Mouse (Mus musculus) mature B cell (primary cell): Measurements from ENCODE around the gene Klhl12.
"Not testable (repeated sequence)": the region's sequence is repeated elsewhere in the genome, so short reads cannot be mapped to it uniquely, and the experiment has no call there.

Experiments used
- in situ Hi-C: fragments of 300-500 bp; cut with MboI; formaldehyde crosslinking; loops from 2 replicates; pipeline ENCODE4 v1.14.3; 2019

The Klhl12 gene

GRCm38 (mm10) chr1:134454904-134455824 lies at the start of gene Klhl12:
TSS of gene Klhl12 (plus strand) at chr1:134455531.
- in situ Hi-C loops: no loop called here

DNA sequence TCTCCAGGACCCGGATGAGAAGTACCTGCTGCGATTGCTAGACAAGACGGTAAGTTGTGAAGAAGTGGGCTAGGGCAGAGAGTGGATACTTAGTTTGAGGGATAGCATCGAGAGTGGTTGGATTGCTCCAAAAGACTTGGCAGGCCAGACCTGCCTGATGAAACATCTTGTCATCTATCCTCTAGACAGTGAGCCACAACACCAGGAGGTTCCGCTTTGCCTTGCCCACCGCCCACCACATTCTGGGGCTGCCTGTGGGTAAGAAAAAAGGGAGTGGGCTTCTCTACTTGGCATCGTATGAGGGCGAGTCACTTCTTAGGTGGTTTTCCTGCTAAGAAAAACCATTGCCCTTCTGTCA lies 48.9 kb upstream of the Klhl12 start:
- in situ Hi-C loops: no loop called here

GRCm38 (mm10) chr1:134408080-134408479 lies 47.3 kb upstream of the Klhl12 start:
- in situ Hi-C loops: no loop called here

DNA sequence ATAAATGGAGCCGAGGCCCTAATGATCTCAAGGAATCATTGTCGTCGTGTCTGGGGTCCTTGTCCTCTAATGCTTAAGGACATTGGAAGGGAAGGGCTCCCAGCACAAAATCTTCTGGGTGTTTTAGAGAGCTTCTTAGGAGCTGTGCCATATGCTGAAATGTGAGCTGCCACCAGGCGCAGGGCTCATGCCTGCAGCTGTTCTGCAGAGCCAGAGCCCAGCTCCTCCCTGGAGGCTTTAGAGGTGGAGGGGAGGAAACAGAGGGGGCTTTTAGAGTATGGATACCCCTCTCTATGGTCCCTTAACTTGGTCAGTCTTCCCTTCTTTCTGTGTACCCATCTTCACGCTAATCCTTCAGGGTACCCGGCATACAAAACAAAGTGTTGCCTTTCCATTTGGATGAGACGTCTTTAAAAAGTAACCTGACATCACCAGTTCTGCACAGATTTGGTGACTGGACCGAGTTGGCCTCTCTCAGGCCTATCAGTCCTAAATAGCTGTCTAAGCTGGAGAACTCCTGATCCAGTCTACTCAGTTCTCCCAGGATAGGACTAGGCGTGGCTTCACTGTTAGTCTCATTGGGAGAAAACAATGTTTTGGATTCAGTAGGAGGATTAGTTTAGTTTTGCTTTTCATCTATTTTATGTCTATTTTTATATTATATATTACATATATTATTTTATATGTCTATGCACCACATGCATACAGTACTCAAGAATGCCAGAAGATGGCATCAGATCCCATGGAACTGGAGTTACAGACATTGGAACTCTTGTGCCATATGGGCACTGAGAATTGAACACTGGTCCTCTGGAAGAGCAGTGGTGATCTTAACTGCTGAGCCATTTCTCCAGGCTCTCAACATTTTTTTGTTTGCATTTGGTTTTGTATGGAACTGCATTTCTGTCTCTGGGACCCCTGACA lies 43.4 kb upstream of the Klhl12 start:
- in situ Hi-C loops: no loop called here

DNA sequence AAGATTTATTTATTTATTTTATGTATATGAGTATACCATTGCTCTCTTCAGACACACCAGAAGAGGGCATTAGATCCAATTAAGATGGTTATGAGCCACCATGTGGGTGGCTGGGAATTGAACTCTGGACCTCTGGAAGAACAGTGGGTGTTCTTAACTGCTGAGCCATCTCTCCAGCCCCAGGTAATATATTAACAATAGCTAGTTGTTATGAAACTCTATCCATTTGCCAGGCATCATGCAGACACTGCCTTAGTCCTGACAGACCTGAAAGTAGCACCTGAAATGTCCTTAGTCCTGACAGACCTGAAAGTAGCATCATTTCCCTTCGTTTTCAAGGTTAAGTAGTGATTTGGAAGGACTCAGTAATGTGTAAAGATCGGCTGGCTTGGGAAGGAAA lies 41.3 kb upstream of the Klhl12 start:
- in situ Hi-C loops: no loop called here

- in situ Hi-C loops: no loop called here
These were observed 40.7 kb upstream of the Klhl12 start for GRCm38 (mm10) chr1:134414501-134415167.

DNA sequence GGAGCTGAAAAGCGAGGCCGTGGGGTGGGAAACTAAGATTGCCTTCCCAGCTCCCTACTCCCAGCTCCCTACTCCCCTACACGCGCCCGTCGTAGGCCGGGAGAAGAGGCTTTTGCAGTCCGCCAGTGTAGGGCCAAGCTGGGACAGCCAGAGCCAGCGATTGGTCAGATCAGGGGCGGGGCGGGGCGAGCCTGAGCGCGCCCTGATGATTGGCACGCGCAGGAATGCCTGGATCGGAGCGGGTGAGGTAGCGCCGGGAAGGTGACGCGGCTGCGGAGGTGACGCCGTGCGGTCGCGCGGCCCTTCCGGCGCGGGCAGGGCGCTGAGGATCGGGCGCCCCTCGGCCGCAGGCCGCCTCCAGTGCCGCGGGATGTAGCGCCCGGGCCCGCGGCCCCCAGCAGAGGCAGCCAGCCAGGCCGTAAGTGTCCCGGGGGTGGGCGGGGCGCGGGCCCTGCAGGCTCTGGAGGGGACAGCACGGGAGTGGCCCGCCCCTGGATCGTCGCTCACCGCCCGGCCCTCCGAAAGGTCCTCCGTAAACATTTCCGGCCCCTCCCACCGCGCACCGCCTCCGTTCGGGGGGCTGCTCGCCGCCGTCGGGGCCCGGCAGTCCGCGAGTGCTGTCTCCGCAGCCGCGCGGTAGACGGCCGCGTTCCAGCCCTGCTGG lies 40.0 kb upstream of the Klhl12 start, which contains the start of gene Adipor1:
TSS of gene Adipor1 (plus strand) at position 211 of the 664 bp plus-strand sequence.
- in situ Hi-C loops: no loop called here

DNA sequence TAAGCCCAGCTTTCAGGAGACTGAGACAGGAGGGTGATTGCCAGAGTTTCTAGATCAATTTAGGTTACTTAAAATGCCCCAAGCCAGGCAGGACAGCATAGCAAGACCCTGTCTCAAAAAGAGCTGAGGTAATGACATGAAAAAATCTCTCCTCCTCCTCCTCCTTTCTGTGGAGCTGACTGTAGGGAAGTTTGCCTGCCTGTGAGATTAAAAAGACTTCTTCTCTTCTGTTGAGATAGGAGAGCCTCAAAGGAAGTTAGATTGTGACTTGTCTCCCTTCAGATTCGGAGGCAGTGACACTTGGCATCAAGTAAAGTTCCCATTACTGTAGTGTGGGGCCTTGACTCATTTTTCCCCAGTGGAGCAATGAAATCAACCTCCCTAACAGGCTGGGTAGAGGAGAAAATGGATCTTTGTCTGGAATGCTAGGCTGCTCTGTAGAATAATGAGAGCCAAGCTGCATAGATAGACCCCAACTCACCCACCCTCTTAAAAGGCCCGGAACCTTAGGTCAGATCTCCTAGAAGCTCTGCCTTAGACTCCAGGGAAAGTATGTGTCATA lies 36.8 kb upstream of the Klhl12 start:
- in situ Hi-C loops: no loop called here

- in situ Hi-C loops: no loop called here
These were observed 36.2 kb upstream of the Klhl12 start for GRCm38 (mm10) chr1:134419176-134419575.

- in situ Hi-C loops: no loop called here
These were observed 35.4 kb upstream of the Klhl12 start for GRCm38 (mm10) chr1:134419751-134420458.

DNA sequence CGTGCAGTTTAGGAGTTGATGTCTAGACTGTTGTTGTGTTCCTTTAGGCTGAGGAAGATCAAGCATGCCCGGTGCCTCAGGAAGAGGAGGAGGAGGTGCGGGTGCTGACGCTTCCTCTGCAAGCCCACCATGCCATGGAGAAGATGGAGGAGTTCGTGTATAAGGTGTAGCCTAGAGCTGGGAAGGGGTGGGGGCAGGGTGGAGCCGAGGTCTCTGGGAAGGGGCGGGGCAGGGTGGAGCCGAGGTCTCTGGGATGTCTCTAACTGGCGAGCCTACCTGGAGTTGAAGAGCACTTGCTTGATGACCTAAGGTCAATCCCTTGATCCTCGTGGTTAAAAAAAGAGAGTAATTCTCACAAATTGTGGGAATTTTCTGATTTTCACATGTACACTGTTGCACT lies 31.4 kb upstream of the Klhl12 start:
- in situ Hi-C loops: no loop called here

- in situ Hi-C loops: no loop called here
These were observed 29.0 kb upstream of the Klhl12 start for GRCm38 (mm10) chr1:134426289-134426688.

GRCm38 (mm10) chr1:134433002-134433401 lies 22.3 kb upstream of the Klhl12 start:
- in situ Hi-C loops: no loop called here

- in situ Hi-C loops: no loop called here
These were observed 21.9 kb upstream of the Klhl12 start for GRCm38 (mm10) chr1:134433473-134433872.

GRCm38 (mm10) chr1:134435414-134435813 lies 19.9 kb upstream of the Klhl12 start:
- in situ Hi-C loops: no loop called here

DNA sequence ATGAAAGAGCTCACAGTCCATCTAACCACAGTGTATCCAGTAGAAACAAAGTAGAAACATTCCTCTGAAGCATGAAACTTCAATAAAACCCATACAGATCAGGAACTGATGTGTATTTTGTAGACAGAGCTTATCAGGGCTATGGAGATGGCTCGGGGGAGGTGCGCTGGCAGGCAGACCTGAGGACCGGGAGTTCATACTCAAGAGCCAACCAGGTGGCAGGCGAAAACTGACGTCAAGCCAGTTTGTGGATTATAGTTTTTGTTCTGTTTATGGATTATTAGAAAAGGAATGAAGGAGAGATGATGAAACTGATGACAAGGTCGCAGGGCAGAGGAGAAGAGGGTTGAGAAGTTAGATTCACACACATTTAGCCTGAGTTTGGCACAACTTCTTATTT lies 14.9 kb upstream of the Klhl12 start:
- in situ Hi-C loops: no loop called here

DNA sequence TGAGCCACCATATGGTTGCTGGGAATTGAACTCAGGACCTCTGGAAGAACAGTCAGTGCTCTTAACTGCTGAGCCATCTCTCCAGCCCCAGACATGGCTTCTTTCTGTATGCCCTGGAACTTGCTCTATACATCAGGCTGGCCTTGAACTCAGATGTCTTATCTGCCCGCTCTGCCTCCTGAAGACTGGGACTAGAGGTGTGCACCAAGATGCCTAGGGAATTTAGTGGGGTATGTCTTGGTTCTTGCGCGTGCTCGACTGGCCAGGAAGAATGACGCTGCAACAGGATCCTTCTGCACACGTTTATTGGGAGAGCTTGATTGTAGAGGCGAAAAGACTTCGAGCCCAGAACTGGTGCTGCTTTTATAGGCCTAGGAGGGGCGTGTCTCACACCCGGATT lies 13.6 kb upstream of the Klhl12 start:
- in situ Hi-C loops: not testable (repeated sequence)

DNA sequence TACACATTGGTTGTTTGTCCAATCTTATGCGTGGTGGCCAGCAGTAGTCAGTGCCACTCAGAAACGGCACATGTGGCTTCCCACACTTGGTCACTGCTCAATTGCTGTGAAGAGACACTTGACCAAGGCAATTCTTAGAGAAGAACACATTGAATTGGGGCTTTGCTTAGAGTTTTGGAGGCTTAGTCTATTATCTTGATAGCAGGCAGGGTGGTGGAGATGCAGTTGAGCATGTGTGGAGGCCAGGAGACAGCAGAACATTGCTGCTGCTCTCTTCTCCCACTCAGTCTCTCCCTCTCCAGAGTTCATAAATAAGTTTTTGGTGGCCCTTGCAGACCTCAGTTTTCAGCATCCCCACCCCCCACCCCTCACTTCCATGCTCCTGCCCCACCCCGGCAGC lies 12.9 kb upstream of the Klhl12 start:
- in situ Hi-C loops: no loop called here

DNA sequence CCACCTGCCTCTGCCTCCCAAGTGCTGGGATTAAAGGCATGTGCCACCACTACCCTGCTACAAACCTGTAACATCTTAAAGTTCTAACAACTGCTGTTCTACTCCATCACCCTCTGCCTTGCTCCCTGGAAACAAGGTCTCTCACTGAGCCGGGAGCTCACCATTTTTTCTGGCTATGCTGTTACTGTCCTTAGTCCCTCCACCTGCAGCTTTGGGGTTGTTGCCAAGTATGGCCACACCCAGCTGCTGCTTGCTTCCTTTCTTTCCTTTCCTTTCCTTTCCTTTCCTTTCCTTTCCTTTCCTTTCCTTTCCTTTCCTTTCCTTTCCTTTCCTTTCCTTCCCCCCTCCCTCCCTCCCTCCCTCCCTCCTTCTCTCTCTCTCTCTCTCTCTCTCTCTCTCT lies 12.0 kb upstream of the Klhl12 start:
- in situ Hi-C loops: not testable (repeated sequence)

GRCm38 (mm10) chr1:134445418-134445817 lies 9.9 kb upstream of the Klhl12 start:
- in situ Hi-C loops: no loop called here

- in situ Hi-C loops: not testable (repeated sequence)
These were observed 6.8 kb upstream of the Klhl12 start for GRCm38 (mm10) chr1:134448537-134448936.
